Mouse (Mus musculus): Measurements from ENCODE around the gene Poldip3.

Gene Poldip3

DNA sequence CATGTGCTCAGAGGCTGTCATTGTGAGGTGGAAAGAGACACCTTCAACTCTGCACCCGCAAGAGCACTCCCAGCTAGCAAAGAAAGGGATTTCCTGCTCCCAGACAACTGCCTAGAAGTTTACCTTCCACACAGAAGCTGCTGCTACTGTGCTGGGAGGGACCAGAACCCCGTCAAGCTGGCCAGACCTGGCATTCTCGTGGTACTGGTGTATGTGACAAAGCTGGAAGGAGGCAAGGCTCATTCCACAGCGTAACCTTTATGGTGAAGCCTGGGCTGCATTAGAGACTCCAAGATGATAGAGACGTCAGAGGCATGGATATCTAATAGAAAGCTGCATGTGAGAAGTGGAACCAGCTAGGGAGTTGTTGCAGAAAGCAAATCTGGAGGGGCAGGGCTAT, 24.6 kb downstream of the Poldip3 start:
- no peak for DNase-seq

DNA sequence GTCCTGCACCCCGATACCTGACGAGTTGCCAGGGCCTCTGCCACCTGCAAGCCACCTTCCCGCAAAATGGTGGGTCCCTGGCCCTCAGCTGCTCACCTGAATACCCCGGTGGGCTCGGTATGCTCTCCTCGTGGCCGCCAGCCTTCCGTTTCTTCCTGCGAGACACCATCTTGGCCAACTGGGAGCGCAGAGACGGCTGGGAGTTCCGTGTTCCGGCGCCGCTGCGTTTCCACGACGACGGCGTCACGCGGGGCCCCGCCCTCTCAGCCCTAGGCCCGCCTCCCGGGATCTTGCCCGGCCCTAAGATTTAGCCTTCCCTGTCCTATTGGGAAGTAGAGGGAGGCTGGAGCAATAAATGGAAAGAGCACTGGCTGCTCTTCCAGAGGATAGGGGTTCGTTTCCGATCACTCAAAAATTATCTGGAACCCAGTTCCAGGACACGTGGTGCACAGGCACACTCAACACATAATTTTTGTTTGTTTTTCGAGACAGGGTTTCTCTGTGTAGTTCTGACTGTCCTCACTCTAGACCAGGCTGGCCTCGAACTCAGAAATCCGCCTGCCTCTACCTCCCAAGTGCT, 26.5 kb downstream of the Poldip3 start, which contains the start of gene Rrp7a:
Gene Rrp7a (minus strand): TSS at position 236 of the 580 bp plus-strand sequence.
- peak; percentile 90 for DNase-seq

DNA sequence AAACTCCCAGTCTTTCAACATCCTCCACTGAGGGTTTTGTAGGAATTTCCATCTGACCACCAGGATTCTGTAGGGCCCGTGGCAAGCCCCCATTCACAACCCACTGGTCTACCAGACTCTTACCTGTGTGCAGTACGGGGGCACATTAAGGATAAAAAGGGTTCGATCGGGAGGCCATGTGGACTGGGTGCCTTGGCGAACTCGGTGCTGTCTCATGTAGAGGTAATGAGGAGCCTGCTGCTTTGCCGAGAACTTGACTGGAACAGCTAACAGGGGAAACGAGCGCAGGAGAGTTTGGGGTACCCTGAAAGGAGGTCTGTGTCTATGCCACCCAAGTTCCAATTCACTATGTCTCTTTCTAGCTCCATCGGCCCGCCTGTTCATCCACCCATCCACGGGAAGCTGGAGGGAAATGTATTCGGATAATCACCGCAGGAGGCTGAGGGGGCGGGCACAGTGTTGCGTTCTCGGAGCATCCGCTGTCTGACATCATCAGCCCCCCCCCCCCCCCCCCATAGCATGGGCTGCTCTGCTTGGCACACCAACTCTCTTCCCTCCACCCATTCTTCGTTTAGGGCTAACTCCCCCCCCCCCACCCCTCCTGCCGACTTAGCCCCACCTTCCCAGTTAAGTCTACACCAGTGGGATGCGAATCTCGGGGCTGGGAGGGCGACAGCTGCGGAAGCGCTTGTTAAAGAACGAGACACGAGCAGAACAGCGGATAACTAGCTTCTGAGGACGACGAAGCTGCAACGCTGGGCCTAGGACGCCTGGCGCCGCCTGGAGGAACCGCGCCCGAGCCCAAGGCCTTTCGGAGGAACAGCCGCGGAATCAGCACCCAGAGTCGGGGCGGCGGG, 27.2 kb downstream of the Poldip3 start:
- peak; percentile 66 for DNase-seq

DNA sequence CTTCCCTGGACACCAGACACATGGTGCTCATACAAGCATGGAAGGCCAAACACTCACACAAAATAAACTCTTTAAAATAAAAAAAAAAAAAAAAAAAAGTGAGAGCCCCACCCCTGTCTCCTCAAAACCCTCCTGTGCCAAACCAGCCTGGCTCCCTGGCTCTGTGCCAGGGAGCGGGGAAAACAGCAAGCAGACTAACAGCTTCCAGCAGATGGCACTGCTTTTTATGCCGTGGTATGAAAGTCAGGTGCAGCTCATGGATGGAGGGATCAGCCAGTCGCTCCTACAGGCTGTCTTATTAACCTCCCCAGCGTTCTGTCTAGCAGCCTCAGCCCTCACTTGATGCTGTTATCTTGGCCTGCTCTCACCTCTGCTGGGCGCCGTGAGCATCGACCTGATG, 30.8 kb downstream of the Poldip3 start:
- no peak for DNase-seq

DNA sequence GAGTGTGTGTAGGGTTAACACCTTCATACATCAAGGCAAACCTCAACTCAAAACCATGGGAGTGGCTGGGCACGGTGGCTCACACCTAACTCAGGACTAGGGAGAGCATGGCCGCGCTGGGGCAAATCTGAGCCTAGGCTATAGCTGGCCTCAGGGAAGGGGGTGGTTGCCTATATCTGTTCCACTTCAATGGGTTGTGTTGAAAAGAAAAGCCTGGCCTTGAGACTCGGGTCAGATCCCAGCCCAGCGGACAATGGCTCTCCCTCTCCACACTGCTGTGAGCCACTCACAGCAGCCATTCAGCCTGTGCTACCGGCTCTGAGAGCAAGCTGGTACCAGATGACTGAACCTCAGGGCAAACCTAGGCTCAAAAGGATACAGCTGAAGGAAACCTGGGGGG, 34.1 kb downstream of the Poldip3 start:
- DNase-seq = no peak

DNA sequence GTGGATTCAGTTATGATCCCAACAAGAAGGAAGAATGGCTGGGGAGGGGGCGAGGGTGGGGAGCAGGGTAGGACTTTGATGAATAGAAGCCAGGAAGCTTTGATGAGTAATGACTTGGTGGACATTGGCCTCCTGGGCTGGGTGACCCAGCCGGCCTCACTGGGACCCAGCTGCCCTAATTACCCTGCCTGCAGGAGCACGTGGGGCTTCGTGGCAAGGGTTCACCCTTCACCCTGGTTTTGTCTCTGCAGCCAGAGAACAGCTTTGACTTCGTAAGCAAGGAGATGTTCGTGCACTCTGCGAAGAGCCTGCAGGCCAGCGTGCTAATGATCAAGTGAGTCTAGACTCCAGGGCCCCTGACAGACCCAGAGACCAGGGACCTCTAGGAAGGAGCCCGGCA, 35.1 kb downstream of the Poldip3 start:
- no peak for DNase-seq

DNA sequence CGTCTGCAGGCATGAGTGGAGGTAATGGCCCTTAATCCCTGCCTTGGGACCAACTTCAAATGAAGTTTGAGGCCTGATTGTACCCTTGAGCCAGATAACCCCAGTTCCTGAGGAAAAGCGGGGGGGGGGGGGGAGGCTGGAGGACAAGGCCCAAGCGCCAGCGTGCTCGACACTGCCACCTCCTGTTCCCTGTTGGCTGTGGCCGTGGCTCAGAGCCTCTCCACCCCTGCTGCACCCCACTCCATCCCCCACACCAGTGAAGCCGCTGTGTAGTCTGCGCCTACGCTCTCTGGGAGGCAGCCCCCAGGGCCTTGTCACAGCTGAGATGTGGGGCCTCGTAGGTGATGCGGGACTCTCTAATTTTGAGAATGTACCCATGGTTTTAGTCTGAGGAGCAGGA, 36.3 kb downstream of the Poldip3 start:
- peak; percentile 65 for DNase-seq

DNA sequence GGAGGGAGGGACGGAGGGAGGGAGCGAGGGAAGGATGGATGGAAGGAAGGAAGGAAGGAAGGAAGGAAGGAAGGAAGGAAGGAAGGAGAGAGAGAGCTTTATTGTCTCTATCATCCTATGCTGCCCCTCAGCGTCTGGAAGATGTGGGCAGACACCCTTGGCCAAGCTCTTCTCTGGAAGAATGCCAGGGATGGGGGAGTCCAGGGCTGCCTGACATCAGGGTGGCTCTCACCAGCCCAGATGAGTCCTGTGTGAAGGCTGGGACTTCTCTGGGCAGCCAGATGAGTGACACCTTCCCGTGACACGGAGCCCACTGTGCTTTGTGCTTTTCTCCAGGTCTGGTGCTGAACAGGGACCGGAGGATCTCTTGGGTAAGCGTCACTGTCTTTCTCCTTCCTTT, 37.3 kb downstream of the Poldip3 start:
- DNase-seq = no peak

DNA sequence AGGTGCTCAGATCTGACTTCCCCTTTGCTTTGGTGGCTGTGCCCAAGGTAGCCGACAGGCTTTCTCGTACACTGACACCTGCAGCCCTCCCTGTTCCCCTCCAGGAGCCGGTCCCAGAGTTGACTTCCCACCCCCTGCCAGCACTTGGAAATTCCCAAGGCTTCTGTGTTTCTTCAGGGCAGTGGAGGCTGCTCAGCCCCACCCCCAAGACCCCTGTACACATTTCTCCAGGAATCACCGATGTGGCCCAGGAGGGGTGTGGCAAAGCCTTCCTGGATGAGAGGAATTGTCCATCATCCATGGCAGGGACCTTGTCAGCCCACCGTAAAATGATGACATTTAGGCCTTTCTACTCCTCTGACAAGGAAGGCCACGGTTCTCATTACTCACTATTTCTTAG, 37.9 kb downstream of the Poldip3 start:
- DNase-seq = no peak

DNA sequence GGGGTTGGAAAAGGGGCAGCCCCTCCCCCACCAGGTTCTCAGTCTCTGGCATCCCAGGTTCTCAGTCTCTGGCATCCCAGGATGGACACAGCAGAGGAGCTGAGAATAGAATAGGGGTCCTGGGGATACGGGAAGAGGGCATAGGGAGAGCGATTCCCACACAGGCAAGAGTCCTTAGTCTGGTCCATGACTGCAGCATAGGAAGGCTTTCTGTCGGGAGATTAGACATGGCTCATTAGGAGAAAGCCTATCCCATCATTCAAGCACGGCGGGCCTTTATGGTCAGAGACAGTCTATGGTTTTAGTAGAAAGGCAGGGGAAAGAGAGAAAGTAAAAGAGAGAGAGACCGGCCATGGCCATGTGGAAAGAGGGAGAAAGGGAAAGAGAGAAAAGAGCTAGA, 41.4 kb downstream of the Poldip3 start:
- no peak for DNase-seq

DNA sequence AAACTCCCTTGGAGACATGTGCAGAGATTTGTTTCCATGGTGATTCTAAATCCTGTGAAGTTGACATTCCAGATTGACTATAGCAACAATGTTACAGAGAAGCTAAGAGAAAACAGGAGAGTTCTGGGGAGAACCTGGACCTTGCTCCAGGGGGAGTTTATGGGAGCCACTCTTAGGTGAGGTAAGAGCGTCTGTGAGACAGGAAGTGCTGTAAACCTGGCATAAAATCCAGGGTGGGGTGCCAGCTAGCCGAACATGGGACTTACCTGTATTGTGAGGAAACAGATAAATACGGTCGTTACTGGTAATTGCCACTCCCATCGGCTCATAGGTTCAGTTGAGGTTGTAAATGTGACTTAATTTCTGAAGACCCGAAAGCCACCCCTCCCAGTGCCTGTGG, 42.8 kb downstream of the Poldip3 start:
- DNase-seq = no peak

DNA sequence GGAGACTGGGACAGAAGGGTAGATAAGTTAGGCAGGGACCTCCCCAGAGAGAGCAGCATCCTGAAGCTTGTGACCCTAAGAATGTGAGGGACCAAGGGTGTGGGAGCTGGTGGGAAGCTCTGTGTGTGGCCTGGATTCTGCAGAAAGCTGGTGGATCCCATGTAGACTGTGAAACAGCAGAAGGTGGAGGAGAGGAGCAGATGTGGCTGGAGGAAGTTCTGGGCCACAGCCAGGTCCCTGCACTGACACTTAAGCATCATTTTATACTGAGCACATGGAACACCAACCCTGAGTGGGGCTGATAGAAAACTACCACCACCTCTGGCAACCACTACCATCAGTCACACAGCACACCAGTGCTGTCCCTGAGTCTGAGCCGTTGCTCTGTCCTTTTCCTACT, 46.1 kb downstream of the Poldip3 start:
- DNase-seq = no peak

DNA sequence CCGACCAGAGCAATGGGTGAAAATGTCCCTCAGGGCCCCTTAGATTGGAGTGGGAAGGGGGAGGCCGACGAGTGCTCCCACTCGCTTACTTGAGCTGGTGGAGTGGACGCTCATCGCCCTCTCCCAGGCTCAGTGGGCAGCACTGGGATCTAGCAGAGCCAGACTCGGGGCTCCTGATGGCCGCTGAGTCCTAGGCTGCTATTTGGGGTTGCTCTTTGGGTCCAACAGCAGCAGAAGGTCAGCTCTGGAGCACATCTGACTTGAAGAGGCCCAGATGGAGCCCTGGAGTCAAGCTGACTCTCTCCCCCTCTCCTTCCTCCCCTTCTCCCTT, 48.9 kb downstream of the Poldip3 start:
- DNase-seq = no peak

DNA sequence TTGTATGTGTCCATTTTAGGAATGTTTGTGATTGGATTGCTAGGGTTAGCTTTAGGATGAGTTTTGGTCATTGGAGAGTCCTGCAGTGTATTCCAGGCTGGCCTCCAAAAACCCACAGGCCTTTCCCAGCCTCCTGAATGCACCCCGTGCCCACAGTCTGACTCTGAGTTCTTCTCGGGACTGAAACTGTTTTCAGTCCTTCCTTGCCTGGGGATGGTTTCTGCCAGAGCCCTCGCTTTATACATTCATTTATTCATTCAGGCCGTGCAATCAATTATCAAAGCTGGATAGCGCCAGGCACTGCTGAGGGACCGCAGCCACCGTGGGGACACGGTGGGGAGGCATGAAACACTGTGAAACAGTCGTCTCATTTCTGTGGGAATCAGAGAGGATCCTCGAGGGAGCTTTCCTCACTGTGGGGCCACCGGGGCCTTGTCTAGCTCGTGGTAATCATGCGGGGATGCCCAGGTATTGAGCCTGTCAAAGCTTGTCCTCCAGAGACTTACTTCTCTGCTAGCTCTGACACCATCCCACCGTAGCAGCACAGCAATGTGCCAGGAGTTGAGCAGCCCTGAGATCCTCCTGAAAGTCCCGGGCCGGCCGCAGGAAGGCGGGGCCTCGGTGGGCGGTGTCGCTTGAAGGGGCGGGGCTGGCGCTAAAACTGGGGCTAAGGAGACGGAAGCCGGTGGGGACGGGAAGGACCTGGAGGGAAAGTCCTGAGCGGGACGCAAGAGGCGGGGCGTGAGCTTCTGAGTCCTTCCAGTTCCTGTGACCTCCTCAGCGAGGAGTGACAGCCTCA, 49.5 kb downstream of the Poldip3 start:
- DNase-seq = peak; percentile 93

DNA sequence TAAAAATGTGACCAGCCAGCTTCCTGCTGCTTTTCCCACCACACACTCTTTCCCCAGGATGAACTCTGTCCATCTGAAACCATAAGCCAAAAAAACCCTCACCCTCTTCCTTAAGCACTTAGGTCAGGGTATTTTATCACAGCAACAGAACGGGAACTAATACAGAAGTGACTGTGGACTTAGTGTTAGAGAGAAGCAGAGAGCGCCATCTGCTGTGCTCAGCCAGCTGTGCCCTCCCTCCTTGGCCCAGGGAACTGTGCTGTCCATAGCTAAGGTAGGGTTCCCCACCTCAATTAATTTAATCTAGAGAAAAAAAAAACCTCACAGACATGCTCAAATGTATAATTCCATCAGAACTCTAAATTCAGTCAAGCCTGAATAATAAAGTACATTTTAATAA, 53.2 kb downstream of the Poldip3 start:
- DNase-seq = no peak

DNA sequence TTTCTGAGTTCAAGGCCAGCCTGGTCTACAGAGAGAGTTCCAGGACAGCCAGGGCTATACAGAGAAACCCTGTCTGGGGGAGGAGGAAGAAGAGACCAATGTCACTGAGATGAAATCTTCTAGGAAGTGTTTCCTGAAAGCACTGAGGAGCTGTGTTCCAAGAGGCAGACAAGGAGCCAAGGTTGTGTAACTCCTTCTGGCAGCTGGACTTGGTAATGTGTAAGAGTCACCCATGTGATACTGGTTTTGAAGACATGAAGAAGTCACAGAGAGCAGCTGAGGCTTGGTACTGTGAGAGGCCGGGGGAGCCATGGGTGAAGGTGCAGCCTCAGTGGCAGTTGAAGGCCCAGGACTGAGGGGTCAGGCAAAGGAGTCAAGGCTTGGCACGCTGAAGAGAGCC, 55.5 kb downstream of the Poldip3 start:
- DNase-seq = no peak

DNA sequence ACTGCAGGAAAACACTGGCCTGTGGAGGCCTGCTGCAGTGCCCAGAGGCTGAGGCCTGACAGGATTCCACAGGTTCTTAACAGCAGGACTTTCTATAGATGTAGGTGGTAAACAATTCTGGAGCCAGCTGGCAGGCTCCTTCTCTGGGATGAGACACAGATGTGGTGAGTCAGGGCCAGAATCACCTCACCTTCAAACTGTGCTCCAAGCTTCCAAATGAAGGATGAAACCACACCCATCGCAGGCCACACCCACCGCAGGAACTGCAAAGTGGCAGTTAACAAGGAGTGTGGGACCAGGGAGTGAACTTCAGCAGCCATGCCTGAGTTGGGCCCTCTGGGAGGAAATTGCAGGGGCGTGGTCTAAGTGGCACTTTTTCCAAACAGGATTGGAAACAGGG, 58.3 kb downstream of the Poldip3 start:
- peak; percentile 29 for DNase-seq

DNA sequence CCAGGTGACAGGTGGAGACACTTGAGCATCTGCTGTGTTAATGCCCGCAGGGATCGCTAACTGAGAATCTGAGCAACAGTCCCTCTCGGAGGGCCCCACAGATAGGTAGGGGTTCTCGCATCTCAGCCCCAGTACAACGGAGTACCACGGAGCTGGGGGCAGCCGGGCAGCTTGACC, 59.9 kb downstream of the Poldip3 start, which contains the start of gene Serhl:
Gene Serhl (plus strand): TSS at position 78 of the 177 bp plus-strand sequence.
- DNase-seq = no peak

DNA sequence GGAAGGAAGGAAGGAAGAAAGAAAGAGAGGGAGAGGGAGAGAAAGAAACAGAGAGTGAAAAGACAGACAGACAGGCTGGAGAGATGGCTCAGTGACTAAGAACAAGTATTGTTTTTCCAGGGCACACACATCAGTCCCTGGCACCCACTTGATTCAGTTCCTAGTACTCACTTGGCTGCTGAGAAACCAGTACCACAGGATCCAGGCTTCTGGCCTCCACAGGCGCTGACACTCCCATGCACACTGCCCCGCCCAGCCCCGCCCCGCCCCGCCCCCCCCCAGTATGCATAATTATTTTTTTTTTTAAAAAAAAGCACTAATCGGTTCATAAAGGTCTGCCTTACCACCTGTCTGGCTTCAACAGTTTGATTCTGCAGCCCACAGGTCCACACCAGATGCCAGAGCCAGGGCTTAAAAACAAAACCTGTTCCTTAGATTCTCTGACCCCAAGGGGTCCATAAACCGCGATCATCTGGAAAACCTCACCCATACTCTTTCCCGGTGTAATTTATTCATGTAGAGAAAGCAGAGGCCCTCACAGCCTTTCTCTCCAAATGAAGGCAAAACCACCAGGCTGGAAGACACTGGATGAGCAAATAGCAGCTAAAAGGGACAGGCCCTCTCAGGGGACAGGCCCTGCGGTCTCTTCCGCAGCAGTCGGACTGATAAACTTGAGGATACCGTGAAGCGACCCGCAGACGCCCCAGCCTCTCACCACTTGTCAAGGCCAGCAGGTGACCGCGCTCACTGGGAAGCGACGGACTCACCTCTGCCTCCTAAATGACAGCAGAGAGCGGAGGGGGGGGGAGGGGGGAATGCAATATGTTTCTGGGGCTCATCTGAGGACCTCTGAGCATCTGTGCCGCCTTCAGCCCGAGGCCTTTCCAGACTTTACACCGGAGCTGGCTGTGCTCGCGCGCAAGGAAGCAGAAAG, 60.4 kb downstream of the Poldip3 start:
- peak; percentile 50 for DNase-seq

DNA sequence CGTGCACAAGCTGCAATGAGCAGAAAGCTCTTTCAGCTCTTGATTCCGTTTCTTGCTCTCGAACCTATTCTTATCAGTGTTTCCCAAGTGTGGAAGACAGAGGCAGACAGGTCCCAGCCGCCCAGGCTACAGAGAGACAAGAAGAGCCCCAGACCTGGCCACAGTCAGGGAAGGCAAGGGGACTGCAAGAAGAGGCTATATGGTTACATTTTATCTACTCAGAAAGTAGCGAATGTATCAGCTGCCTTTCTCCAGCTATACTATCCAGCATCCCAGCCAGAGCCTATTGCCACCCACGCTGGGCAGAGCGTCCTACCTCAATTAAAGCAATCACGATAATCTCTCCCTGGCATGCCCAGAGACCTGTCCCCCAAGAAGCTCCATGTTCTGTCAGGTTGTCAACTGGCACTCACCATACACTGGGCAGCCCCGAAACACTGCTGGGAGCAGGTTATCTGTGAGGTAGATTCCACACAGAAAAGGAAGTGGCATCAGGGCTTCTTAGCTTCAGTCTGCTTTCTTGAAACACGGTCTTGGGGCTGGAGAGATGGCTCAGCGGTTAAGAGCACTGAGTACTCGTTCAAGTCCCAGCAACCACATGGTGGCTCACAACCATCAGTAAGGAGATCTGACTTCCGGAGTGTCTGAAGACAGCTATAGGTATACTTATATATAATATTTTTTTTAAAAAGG, 62.4 kb downstream of the Poldip3 start:
- peak; percentile 30 for DNase-seq

DNA sequence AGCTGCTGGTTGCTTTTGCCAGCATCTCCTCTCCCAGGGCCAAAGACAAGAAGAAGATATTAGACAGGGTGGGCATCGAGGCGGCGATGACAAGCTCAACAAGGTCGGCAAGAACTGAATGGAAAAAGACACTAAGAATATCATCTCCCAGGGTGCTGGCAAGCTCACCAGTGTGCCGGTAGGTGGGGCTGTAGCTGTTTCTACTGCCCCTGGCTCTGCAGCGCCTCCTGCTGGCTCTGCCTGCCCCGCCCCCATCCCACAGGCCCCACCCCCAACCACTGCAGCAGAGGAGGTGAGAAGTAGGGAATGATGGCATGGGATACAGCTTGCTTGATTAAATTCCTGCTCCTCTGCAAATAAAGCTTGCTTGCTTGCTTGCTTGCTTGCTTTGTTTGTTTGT, 63.3 kb downstream of the Poldip3 start:
- DNase-seq = peak; percentile 82

DNA sequence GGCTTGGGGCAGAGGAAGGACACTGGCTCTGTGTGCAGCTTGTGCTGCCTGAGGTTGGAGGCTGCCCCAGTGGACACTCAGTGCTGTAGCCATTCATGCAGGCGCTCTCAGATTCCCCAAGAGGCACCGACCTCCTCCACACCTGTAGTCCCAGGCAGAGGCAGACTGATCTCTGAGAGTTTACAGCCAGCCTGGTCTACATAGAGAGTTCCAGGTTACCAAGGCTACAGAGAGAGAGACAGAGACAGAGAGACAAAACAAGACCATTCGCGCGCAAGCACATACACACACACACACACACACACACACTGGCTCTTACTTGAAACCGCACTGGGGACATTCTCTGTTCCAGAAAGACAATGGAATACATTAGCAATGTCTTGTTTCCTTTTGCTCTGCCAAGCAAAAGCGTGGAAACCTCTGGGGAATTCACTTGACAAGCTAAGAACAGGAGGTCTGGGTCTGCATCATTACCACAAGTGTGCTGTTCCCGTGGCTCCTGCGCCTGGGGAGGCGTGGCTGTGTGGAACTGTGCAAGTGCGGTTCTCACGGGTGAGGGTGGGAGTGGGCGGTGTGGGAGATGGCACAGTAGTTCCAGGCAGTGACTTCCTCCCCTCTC, 65.1 kb downstream of the Poldip3 start:
- DNase-seq = no peak

Measured in liver (tissue).